Mouse (Mus musculus) midbrain, embryonic 15.5 days (tissue): ENCODE measurements around the gene Ccdc17. TPM values are rescaled to one million over a fixed set of nuclear protein-coding genes. Genes with fewer than 3 reads are reported as not detected.

Experiments
- polyA plus RNA-seq: library from polyadenylated mRNA; unstranded; fragments of >200 nt; fragmentation: Nextera tagmentation; extraction: Ambion mirVana; gene quantifications from 2 replicates; pipeline ENCODE4 v1.2.1, GENCODE M21; 2015

The Ccdc17 gene
- polyA plus RNA-seq, 1 experiment from 2014 or later: 6.7 TPM

Other genes starting within 250 kb of the Ccdc17 start
- 54.5 and 59.1 TPM in 2 replicates for gene Mast2, start 132.5 kb upstream of the Ccdc17 start, polyA plus RNA-seq
- 13.3 and 13.6 TPM in 2 replicates for gene Ipp, start 89.1 kb upstream of the Ccdc17 start, polyA plus RNA-seq
- gene Tmem69, start 40.7 kb upstream of the Ccdc17 start, polyA plus RNA-seq: 17.6 and 21.2 TPM in 2 replicates
- 16.4 and 16.5 TPM in 2 replicates for gene Gpbp1l1, start 39.0 kb upstream of the Ccdc17 start, polyA plus RNA-seq
- 89.8 and 95.2 TPM in 2 replicates for gene Nasp, start 31.3 kb downstream of the Ccdc17 start, polyA plus RNA-seq
- 675 and 714 TPM in 2 replicates for gene Akr1a1, start 55.0 kb downstream of the Ccdc17 start, polyA plus RNA-seq
- gene Prdx1, start 88.9 kb downstream of the Ccdc17 start, polyA plus RNA-seq: 370 and 378 TPM in 2 replicates
- gene Mmachc, start 111.8 kb downstream of the Ccdc17 start, polyA plus RNA-seq: 22.2 and 22.6 TPM in 2 replicates
- 11.3 and 11.5 TPM in 2 replicates for gene Ccdc163, start 111.9 kb downstream of the Ccdc17 start, polyA plus RNA-seq
- gene Tesk2, start 124.3 kb downstream of the Ccdc17 start, polyA plus RNA-seq: 2.6 and 2.9 TPM in 2 replicates
- gene Toe1, start 211.0 kb downstream of the Ccdc17 start, polyA plus RNA-seq: 31.9 and 32.0 TPM in 2 replicates
- gene Mutyh, start 211.1 kb downstream of the Ccdc17 start, polyA plus RNA-seq: 8.3 and 9.5 TPM in 2 replicates
- gene Hpdl, start 225.1 kb downstream of the Ccdc17 start, polyA plus RNA-seq: 0.59 and 0.92 TPM in 2 replicates